Mouse (Mus musculus): ENCODE data around the gene Mob4. TPM values are rescaled to one million over a fixed set of nuclear protein-coding genes. Genes with fewer than 3 reads are reported as not detected.
A peak's percentile ranks its signal among the peaks of the same experiment; 100 is the strongest.

Gene Mob4
- total RNA-seq (2021), result 10 to 100 TPM; 56.8 to 59.4 TPM
- long read RNA-seq, experiment 1, transcript Mob4-205 (8 exons, 2,840 nt), result major isoform, 47 of 53 reads
- long read RNA-seq, experiment 1, partial matches to known transcripts, result 1 of 53 reads
- long read RNA-seq, experiment 1, other reads (novel, unspliced or antisense), result 4 of 53 reads
- long read RNA-seq, experiment 2, transcript Mob4-205 (8 exons, 2,840 nt), result major isoform, 65 of 69 reads
- long read RNA-seq, experiment 2, partial matches to known transcripts, result 2 of 69 reads
- long read RNA-seq, experiment 2, other reads (novel, unspliced or antisense), result 1 of 69 reads

DNA sequence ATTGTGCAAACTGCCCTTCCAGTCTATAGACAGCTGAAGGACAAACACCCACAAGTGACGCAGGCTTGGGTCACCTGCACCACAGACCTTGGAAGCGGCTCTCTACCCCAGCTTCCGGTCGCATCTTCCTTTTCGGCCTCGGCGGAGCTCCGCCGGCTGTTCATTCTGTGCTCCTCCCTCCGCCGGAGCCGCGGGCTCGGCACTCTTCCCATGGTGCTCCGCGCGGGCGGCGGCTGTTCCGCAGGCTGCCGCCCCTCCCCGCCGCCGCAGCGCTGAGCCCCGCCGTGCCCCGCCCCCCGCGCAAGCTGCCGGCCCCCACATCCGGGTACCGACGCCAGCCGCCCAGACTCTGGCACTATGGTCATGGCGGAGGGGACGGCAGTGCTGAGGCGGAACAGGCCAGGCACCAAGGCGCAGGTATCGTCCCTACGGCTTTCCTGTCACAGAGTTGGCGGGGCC is at the start of gene Mob4:
Gene Mob4, plus strand, starts transcription at position 289 of the 459 bp plus-strand sequence.
- peak within 1 kb of the TSS; percentile 75 for H3K4me3 ChIP-seq
- peak within 1 kb of the TSS; percentile 99 for H3K27ac ChIP-seq
- DNase-seq (ENCODE audit: low spot score in 2 of 2), result peak; percentile 84 to 95
- no peak for TF ChIP-seq CTCF (conservative IDR thresholded peaks at IDR 0.05)

DNA sequence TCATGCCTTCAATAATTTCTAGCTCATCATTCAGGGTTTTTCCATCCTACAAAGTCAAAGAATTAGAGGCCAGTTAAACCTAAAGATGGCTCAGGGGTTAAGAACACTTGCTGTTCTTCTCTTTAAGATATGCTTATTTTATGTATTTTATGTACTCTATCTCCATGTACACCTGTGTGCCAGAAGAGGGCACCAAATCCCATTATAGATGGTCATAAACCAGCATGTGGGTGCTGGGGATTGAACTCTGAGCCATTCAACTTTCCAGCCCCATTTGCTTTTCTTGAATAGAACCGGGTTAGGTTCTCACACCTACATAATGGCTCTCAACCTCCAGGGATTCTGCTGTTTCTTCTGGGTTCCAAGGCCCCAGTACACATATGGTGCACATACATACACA is 48.9 kb upstream of the Mob4 start:
- TF ChIP-seq CTCF (conservative IDR thresholded peaks at IDR 0.05), result peak; percentile 63
- no peak for DNase-seq (ENCODE audit: low spot score in 2 of 2)
- no peak overlapping the region for H3K4me3 ChIP-seq
- no peak overlapping the region for H3K27ac ChIP-seq

DNA sequence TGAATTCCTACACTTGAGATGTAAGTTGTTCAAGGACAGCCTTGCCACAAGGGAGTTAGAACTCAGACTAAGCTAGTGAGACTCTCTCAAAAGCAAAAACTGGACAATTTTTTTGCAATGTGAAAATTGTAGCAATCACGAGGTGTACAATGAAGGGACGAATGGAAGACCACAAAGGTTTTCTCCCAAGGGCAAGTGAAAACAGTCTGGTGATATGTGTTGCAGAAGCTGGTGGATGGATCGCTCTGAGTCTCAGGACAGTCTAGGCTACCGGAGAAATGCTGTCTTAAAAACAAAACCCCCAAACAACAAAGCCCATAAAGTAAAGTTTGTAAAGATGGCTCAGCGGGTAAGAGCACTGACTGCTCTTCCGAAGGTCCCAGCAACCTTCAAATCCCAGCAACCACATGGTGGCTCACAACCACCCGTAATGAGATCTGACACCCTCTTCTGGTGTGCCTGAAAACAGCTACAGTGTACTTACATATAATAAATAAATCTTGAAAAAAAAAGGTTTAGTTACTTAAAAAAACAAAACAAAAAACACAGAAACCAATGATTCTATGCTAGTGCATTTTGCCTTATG is 45.2 kb upstream of the Mob4 start:
- DNase-seq (ENCODE audit: low spot score in 2 of 2), result no peak
- Histone ChIP-seq H3K4me3 (peak overlapping the region; percentile 99; the same call in 1 of the 2 replicates), H3K27ac (no peak overlapping the region)
- peak; percentile 45 for TF ChIP-seq CTCF (conservative IDR thresholded peaks at IDR 0.05)

DNA sequence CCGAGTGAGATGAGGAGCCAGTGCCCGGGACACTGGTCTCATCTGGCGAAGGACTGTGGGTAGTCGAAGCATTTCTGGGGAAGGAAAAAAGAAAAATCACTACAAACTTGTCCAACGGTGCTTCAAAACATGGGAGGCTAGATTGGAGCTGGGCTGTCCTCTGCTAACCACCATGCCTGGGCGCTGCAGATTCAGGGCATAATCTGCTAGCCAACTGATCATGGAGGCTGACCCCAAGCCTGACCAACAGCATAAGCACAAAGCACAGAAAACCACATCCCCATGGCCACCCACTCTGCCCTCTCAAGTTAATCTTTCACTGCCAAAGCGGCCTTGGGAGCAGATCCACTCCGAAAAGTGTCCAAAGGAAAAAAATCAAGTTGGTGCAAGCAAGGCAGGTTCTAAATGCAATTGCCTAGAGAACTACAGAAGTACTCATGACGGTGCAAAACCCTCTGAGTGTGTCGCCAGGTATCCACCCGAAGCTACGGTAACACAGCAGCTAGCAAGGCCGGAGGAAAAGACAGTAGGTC is 44.1 kb upstream of the Mob4 start:
- H3K27ac ChIP-seq, result peak overlapping the region; percentile 97
- TF ChIP-seq CTCF (conservative IDR thresholded peaks at IDR 0.05), result no peak
- H3K4me3 ChIP-seq, result peak overlapping the region; percentile 99
- no peak for DNase-seq (ENCODE audit: low spot score in 2 of 2)

DNA sequence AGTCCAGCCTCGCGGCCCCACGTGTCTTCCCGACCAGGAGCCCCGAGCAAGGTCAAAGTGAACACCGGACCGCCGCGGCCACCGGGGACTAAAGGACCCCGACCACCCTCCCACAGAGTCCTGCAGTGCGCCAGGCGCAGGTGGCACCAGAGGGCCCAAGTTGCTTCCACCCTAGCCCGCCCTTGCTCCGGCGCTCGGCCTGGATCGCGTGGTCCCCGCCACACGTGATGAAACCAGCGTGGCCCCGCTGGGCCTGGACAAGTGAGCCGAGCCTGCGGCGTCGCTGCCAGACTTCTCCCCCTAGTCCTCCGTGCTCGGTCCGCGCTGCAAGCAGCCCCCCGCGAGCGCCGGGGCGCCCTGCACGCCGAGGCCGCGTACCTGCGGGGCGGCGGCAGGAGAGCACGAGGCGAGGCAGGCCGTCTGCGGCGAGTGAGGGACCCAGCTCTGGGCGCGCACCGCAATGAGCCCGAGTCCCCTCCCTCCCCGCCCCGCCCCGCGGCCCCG is 43.6 kb upstream of the Mob4 start:
- peak overlapping the region; percentile 99 for H3K4me3 ChIP-seq
- no peak for TF ChIP-seq CTCF (conservative IDR thresholded peaks at IDR 0.05)
- H3K27ac ChIP-seq, result peak overlapping the region; percentile 97
- DNase-seq (ENCODE audit: low spot score in 2 of 2), result peak; percentile 29 to 43

DNA sequence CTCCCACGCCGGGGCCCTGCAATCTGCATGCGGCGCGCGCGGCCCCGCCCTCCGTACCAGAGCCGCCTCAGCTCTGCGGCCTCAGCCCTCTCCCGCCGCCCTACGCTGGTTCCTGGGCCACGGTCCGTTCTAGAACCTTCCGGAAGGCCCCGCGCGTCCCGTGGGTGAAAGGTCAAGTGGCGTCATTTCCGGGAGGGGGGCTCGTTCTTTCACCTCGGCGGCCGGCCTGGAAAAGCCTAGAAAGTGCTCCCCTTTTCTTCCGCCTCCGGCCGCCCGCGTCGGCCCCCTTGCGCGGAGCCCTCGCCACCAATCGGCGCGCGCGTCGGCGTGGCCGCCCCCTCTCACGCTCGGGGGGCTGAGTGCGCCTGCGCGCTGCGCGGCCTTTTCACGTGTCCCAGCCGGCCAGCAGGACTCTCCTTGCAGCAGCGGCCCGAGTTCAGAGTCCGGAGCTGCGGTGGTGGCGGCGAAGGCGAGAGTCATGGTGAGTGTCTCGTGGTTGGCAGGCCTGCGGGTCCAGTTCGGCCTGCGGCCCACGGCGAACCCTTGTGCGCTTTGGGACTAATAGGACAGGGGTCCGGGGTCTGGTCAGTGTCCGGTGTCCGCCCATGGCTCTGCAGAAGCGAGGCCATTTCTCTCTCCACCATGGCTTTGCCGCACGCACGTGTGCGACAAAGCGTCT is 43.0 kb upstream of the Mob4 start, which contains the start of the genes Hspe1 and Hspd1:
Gene Hspe1, plus strand, starts transcription at position 201 of the 679 bp plus-strand sequence.
Gene Hspd1, minus strand, starts transcription at position 312 of the 679 bp plus-strand sequence.
- Histone ChIP-seq H3K27ac (peak within 1 kb of the TSS; percentile 97), H3K4me3 (peak within 1 kb of the TSS; percentile 99)
- TF ChIP-seq CTCF (conservative IDR thresholded peaks at IDR 0.05), result no peak
- DNase-seq (ENCODE audit: low spot score in 2 of 2), result peak; percentile 97 to 99

DNA sequence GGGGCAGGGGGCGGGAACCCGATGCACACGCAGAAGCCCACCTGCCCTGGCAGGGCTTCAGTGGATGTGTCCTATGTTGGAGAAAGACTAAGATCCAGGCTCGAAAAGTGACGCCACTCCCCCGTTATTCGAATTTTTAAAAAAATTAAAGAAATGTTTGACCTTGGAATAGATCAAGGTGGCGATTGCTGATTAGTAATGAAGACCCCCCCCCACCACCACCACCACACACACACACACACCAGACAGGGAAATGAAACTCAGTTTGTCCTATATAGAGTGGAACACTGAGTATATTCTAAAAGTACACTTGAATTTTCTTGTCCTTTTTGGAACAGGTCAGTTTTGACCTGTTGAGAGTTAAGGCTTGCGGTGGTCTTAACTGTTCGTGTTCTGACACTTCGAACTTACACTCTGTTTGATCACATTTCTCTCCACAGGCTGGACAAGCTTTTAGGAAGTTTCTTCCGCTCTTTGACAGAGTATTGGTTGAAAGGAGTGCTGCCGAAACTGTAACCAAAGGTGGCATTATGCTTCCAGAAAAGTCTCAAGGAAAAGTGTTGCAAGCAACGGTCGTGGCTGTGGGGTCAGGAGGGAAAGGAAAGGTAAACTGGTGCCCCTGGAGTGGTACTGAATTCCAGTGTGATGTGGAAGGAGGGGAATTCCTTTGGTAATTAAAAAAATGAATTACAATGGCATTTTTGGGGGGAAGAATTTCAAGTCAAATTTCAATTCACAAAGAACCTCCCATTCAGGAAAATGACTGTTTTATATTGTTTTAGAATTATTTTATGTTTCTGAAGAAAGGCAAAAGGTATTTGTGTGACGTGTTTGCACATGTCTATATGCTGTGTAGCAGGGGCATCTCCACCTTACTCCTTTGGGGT is 42.2 kb upstream of the Mob4 start:
- H3K27ac ChIP-seq, result peak overlapping the region; percentile 97
- no peak for DNase-seq (ENCODE audit: low spot score in 2 of 2)
- TF ChIP-seq CTCF (conservative IDR thresholded peaks at IDR 0.05), result no peak
- H3K4me3 ChIP-seq, result peak overlapping the region; percentile 99

DNA sequence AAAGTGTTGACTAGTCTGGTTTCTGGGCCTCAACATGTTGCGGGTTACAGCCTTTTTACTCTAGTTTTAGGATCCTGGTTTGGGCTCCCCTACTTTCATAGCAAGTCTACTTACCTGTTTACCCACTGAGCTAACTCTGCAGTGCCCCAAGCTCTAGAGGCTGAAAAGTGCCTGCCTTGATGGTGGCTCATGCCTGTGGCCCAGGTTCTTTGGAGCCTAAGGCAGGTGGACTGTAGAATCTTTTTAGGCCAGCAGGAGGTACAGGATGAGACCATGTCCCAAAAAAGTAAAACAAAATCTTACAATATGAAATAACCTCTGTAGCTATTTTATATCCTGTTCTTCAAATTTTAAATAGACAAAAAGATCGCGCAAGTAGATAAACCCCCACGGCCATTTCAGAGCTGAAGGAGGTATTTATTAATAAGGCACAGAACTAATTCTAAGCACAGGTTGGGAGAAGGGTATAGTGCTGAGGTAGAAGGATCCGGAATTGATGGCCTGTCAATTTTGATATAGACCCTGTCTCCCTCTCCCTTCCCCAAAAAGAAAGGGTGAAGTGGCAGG is 41.5 kb upstream of the Mob4 start:
- TF ChIP-seq CTCF (conservative IDR thresholded peaks at IDR 0.05), result no peak
- H3K27ac ChIP-seq, result no peak overlapping the region

DNA sequence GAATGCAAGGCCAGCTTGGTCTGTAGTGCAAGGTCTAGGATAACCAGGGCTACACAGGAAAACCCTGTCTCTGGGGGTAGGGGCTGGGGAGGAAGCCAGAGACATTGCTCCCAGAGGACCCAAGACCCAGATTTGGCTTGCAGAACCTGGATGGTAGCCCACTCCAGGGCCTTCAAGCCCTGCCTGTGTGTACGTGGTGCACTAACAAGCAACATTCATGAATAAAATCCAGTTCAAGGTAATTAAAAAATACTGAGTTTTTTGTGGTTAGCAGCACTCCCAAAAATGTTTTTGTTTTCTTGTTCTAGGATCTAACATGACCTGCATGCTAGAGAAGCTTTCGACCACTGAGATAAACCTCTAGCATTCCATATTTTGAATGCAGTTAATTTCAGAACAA is 39.0 kb upstream of the Mob4 start:
- Histone ChIP-seq H3K27ac (no peak overlapping the region), H3K4me3 (no peak overlapping the region)
- DNase-seq (ENCODE audit: low spot score in 2 of 2), result no peak
- TF ChIP-seq CTCF (conservative IDR thresholded peaks at IDR 0.05), result no peak

More for the DNA sequence above, 41.5 kb upstream of the Mob4 start:
- H3K4me3 ChIP-seq, result peak overlapping the region; percentile 99; the same call in 1 of the 2 replicates
- DNase-seq (ENCODE audit: low spot score in 2 of 2), result no peak

DNA sequence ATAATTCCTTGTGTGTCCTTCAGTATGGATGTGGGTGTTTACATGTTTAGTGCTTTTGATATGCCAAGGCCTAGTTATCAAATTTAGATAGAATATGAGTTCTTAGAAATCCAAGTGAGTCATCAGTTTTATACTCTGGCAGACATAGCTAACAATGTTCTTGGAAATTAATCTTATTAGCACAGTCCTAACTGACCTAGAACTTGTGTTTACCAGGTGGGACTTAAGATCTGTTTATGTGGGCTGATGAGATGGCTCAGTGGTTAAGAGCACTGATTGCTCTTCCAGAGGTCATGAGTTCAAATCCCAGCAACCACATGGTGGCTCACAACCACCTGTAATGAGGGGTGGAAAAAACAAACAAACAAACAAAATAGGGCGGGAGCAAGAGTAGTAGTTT is 38.6 kb upstream of the Mob4 start:
- TF ChIP-seq CTCF (conservative IDR thresholded peaks at IDR 0.05), result no peak
- H3K4me3 ChIP-seq, result no peak overlapping the region
- no peak for DNase-seq (ENCODE audit: low spot score in 2 of 2)
- no peak overlapping the region for H3K27ac ChIP-seq

DNA sequence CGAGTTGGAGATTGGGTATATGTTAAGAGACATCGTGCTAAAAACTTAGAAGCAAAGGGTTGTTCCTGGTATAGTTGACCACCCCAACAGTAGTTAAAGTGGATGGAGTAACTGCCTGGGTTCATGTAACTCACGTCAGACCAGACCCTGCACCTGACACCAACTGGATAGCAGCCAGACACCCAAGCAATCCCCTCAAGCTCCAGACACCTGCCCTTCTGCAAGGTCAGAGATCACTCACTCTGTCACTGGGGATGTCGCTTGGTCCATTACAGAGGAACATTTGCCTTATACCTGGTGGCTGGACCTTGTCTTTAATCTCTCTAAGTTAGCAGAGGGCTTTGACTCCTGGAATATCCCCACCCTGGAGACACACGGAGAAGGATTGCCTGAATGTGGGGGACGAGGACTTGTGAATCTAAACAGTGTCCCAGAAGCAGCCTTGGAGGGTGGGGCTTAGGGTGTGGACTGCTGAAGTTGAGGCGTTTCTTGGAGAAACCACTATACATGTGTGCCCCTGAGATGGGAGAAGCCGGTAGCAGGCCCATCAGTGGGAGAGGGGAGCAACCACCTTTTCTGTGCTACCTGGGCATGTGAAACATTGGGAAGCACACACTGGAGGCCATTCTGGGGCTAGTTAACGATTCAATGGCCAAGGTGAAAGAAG is 24.0 kb upstream of the Mob4 start:
- no peak for TF ChIP-seq CTCF (conservative IDR thresholded peaks at IDR 0.05)
- Histone ChIP-seq H3K27ac (no peak overlapping the region), H3K4me3 (no peak overlapping the region)
- no peak for DNase-seq (ENCODE audit: low spot score in 2 of 2)

Measured in layer of hippocampus, adult 2 months (tissue).